Mouse (Mus musculus) midbrain, embryonic 15.5 days (tissue): ENCODE results near the gene Fam155a. TPM values are rescaled to one million over a fixed set of nuclear protein-coding genes. Genes with fewer than 3 reads are reported as not detected.

Experiments
- ATAC-seq: fragments of 200-750 bp; cut with Nextera tagmentation; replicated peaks from 2 replicates; pipeline ENCODE4 v1.8.0; 2017; ENCODE audit warnings: moderate TSS enrichment
- H3K27ac ChIP-seq: fragments of 300-500 bp; sonication (generic); 2 replicates; pipeline ENCODE4 v1.5.1; 2015; ENCODE audit warnings: mild to moderate bottlenecking, inconsistent platforms
- H3K27me3 ChIP-seq: fragments of 300-500 bp; sonication (generic); replicated peaks from 2 replicates; pipeline ENCODE4 v1.6.1; 2015; ENCODE audit warnings: inconsistent platforms
- H3K36me3 ChIP-seq: fragments of 300-500 bp; sonication (generic); replicated peaks from 2 replicates; pipeline ENCODE4 v1.6.1; 2015; ENCODE audit warnings: inconsistent platforms
- H3K4me1 ChIP-seq: fragments of 300-500 bp; sonication (generic); 2 replicates; pipeline ENCODE4 v1.6.1; 2015; ENCODE audit warnings: inconsistent platforms
- H3K4me2 ChIP-seq: fragments of 300-500 bp; sonication (generic); 2 replicates; pipeline ENCODE4 v1.6.1; 2015; ENCODE audit warnings: inconsistent platforms, mild to moderate bottlenecking, moderate library complexity
- H3K4me3 ChIP-seq: fragments of 300-500 bp; sonication (generic); 2 replicates; pipeline ENCODE4 v1.5.1; 2015; ENCODE audit warnings: mild to moderate bottlenecking, inconsistent platforms
- H3K9ac ChIP-seq: fragments of 300-500 bp; sonication (generic); 2 replicates; pipeline ENCODE4 v1.6.1; 2015; ENCODE audit warnings: mild to moderate bottlenecking, inconsistent platforms
- H3K9me3 ChIP-seq: fragments of 300-500 bp; sonication (generic); 2 replicates; pipeline ENCODE4 v1.6.1; 2016; ENCODE audit warnings: inconsistent platforms
- WGBS: fragments of 180-500 bp; shearing (Covaris S2); methylation state at CpG from one replicate; pipeline ENCODE4 v1.1.7; 2015; ENCODE audit warnings: mixed read lengths; 5-methylcytosine and 5-hydroxymethylcytosine counted together
- polyA plus RNA-seq: library from polyadenylated mRNA; unstranded; fragments of >200 nt; fragmentation: Nextera tagmentation; extraction: Ambion mirVana; gene quantifications from 2 replicates; pipeline ENCODE4 v1.2.1, GENCODE M21; 2015

Gene Fam155a
- polyA plus RNA-seq, 1 experiment from 2014 or later, result 32.8 TPM

DNA sequence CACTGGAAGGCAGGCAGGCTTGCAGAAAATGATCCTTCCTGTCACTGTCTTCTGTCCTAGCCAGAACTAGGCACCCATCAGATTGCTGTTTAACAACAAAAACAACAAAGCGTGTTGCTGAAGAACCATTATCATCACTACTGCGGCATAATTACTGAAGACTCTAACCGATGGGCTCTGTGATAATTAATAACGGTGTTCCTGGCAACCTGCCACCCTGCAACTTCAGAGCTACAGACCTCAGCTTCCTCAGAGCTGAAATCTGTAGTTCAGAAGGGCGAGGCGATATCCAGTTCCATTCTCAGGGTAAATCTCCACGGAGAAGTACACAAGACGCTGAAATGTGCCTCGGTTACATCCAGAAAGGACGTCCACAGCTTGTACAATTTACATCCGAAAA is 531.2 kb downstream of the Fam155a start:
- no peak for ATAC-seq
- Histone ChIP-seq H3K9ac (no peak overlapping the region), H3K36me3 (no peaks in the 10 kb centered on the region)

DNA sequence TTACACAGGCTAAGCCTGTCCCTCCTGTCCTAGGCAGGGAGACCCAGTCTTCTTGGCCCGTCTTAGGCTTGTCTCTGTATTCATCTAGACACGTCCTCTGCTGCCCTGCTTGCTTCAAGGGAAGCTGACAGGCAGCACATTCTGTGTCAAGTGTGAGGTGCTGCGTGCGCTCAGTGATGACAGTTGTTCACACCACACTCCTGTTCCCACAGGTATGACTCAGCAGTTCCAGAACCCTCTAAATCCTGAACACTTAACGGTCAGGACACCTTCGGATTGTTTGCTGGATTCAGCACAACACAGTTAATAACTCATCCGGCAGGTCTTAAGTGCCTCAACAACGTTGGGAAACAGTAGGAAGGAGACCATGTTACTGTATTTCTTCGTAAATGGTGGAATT is 532.0 kb downstream of the Fam155a start:
- H3K27ac ChIP-seq, result no peak overlapping the region
- H3K4me3 ChIP-seq, result no peak overlapping the region
- H3K36me3 ChIP-seq, result no peaks in the 10 kb centered on the region
- H3K9me3 ChIP-seq, result no peaks in the 10 kb centered on the region
- 82% methylated on average over 9 of the region's 9 CpGs for WGBS
- peaks cover 25% of the 10 kb centered on the region for H3K4me1 ChIP-seq
- ATAC-seq, result no peak; the same call in 1 of the 2 replicates
- no peak overlapping the region for H3K4me2 ChIP-seq
- no peak overlapping the region for H3K9ac ChIP-seq
- H3K27me3 ChIP-seq, result no peaks in the 10 kb centered on the region

More for the DNA sequence above, 531.2 kb downstream of the Fam155a start:
- H3K27ac ChIP-seq, result no peak overlapping the region
- 55% methylated on average over 11 of the region's 11 CpGs for WGBS
- H3K9me3 ChIP-seq, result no peaks in the 10 kb centered on the region
- no peak overlapping the region for H3K4me2 ChIP-seq
- H3K4me1 ChIP-seq, result peaks cover 25% of the 10 kb centered on the region
- no peak overlapping the region for H3K4me3 ChIP-seq
- no peaks in the 10 kb centered on the region for H3K27me3 ChIP-seq

DNA sequence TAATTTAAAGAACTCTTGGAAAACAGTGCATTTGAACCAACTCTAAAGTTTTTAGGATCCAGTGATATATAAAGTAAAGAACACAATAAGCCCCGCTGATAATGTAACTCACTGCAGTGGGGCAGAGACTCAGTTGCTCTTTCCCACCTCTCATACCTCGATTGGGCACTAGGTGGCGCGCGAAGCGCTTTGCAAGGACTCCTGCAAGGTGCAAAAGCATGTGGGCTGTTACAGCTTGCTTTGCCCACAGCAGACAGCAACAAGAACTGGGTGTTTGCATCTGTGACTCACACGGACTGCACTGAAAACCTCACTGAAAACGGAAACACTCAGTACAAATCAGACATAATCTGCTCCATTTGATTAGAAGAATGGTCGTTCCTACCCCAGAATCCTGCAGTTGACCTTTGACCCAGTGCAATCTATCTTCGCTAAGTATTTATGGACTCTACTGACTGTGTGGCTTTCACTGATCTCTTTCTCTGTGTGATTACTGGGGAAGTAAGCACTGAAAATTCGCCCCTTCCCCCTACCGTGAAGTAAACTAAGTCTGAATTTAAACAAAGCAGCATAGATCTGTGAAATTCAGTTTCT is 537.5 kb downstream of the Fam155a start:
- Histone ChIP-seq H3K27ac (0 out of 2 replicates have a peak overlapping the region, but pooled peaks have one; percentile 39), H3K9ac (no peak overlapping the region)
- WGBS, result 6% methylated on average over 12 of the region's 12 CpGs

DNA sequence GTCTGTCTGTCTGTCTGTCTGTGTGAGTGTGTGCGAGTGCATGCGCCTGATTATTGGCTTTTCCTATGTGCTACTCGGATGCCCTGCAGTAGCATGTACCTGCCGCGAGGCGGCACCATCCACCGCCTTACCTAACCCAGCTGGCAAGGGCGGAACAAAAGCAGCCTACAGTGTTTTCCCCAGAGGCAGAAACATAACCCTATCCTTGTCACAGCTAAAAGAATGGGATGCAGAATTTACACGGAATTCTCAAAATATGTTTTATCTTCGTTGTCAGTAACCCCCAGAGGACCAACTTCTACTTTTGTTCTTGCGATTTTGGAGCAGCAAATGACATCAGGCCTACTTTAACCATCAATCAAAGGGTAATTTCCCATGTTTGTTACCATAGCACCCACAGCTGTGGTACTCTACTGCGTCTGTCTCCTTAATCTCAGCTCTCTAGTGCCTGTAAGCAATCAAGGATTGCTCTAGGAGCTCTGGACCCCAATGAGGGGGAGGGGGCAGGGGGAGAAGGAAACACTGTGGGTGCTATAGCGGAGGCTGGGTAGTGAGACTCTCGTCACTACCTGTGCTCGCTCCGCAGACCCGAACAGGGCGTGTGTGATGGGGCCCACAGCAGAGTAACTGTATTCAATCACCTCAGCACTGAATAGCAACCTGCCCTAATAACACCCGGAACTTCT is 543.0 kb downstream of the Fam155a start:
- H3K27me3 ChIP-seq, result no peaks in the 10 kb centered on the region
- peak overlapping the region; percentile 75 for H3K27ac ChIP-seq
- ATAC-seq, result peak; percentile 86
- 34% methylated on average over 19 of the region's 19 CpGs for WGBS
- H3K9me3 ChIP-seq, result no peaks in the 10 kb centered on the region
- H3K4me1 ChIP-seq, result peaks cover 8% of the 10 kb centered on the region
- H3K36me3 ChIP-seq, result no peaks in the 10 kb centered on the region
- no peak overlapping the region for H3K9ac ChIP-seq
- H3K4me2 ChIP-seq, result no peak overlapping the region; the same call in 1 of the 2 replicates
- no peak overlapping the region for H3K4me3 ChIP-seq

More for the DNA sequence above, 537.5 kb downstream of the Fam155a start:
- Histone ChIP-seq H3K4me3 (no peak overlapping the region), H3K4me1 (peaks cover 10% of the 10 kb centered on the region), H3K4me2 (peak overlapping the region; percentile 24), H3K36me3 (no peaks in the 10 kb centered on the region), H3K9me3 (no peaks in the 10 kb centered on the region), H3K27me3 (no peaks in the 10 kb centered on the region)
- peak; percentile 85 for ATAC-seq

DNA sequence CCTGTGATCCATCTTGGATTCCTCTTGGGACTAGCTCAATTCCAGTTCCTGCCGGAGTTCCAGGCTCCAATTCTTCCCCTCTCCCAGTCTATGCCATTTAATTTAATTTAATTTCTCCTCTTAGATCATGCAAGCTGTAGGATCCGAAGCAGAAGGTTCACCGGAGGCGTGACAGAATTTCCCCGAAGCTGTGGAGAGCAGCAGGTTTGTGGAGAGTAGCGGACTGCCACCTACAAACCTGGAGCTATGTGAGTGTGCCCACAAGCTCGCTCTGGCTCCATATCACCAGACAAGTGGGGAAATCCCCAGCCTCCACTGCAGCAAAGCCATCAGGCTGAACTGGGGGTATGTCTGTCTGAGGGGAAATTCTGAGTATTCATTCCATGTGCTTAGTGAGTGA is 544.2 kb downstream of the Fam155a start:
- no peak overlapping the region for H3K9ac ChIP-seq
- no peaks in the 10 kb centered on the region for H3K27me3 ChIP-seq
- H3K4me2 ChIP-seq, result no peak overlapping the region
- no peak overlapping the region for H3K27ac ChIP-seq
- no peak overlapping the region for H3K4me3 ChIP-seq
- 89% methylated on average over 7 of the region's 7 CpGs for WGBS
- no peak for ATAC-seq
- peaks cover 8% of the 10 kb centered on the region for H3K4me1 ChIP-seq
- no peaks in the 10 kb centered on the region for H3K36me3 ChIP-seq
- no peaks in the 10 kb centered on the region for H3K9me3 ChIP-seq

DNA sequence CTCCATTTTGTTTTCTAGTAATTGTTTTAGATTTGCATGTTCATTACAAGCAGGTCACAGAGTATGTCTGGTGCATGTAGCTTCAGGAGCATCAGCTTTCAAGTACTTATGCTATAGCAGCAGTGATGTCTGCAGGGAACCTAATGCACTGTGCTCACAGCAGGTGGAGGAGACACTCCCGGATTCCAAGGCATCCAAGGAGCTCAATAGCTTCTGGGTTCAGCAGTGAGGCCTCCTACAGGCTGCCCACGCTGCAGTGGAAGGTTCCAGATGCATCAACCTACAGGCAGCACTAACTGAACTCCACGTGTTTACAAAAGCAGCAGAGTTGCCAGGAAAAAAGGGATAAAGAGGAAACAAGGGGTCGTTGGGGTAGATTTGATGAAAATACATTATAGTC is 559.2 kb downstream of the Fam155a start:
- no peaks in the 10 kb centered on the region for H3K9me3 ChIP-seq
- H3K4me2 ChIP-seq, result no peak overlapping the region

DNA sequence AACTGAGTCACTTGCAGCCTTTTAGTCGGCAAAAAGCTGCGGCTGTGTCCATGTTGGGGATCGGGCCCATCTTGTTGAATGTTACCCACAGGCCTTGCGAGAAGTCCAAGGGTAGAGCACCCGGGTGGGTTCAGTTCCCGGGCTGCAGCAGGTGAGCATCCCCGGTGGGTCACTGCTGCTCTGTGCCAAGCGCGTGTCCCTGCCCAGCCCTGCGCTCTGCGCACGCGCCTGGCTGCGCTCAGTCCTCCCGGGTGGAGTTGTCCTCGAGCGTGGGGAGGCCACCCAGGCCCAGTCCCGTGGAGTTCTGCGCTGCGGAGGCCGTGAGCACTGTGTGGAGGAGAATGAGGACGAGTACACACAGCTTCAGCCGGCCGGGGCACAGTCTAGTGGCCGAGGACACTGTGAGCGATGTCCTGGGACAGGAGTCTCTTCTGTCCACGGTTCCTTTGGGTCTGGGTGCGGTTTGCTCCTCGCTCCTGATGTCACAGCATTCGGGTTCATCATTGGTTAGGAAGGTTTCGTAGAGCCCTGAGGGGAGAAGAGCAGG is 563.4 kb downstream of the Fam155a start:
- 0 out of 2 replicates have a peak, but pooled peaks have one; percentile 39 for ATAC-seq
- WGBS, result 95% methylated on average over 31 of the region's 31 CpGs
- Histone ChIP-seq H3K36me3 (no peaks in the 10 kb centered on the region), H3K27me3 (no peaks in the 10 kb centered on the region), H3K4me3 (no peak overlapping the region), H3K9me3 (no peaks in the 10 kb centered on the region), H3K4me2 (no peak overlapping the region), H3K27ac (no peak overlapping the region), H3K4me1 (no peaks in the 10 kb centered on the region), H3K9ac (no peak overlapping the region)

More for the DNA sequence above, 559.2 kb downstream of the Fam155a start:
- H3K27ac ChIP-seq, result no peak overlapping the region
- H3K36me3 ChIP-seq, result no peaks in the 10 kb centered on the region
- no peak for ATAC-seq
- no peak overlapping the region for H3K9ac ChIP-seq
- no peaks in the 10 kb centered on the region for H3K27me3 ChIP-seq
- 73% methylated on average over 4 of the region's 4 CpGs for WGBS
- no peak overlapping the region for H3K4me3 ChIP-seq
- no peaks in the 10 kb centered on the region for H3K4me1 ChIP-seq

DNA sequence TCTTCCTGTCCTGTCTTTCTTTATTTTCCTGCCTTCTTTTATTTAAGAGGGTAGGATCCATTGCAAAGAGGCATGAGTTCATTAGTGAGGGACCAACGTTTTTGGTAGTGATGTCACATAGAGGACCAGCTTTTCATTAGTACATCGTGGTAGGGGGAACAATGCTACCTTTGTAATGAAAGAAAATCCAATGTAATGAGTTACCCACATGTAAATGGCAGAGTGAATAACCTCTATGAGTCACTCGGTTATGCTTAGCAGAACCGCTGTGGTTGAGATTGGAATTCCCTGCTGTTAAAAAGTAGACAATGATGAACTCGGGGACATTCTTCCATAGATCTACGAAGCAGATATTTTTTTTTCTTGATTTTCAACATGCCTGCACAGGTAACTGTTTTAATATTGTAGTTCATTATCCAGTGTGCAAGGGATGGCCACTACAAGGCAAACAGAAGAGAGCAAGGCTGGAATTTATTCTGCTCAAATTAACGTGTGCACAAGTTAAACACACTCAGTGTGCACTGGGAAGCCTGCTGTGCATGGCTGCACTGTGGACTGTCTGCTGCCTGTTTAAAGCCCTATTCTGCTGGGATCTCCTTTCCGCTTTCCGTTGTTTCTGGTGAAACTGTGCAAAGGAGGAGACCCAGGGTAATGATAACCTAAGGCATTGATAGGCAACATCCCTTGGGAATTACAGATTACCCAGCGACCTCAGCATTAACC is 566.5 kb downstream of the Fam155a start:
- Histone ChIP-seq H3K4me3 (no peak overlapping the region), H3K27ac (no peak overlapping the region), H3K9ac (no peak overlapping the region), H3K4me1 (no peaks in the 10 kb centered on the region), H3K27me3 (no peaks in the 10 kb centered on the region), H3K9me3 (no peaks in the 10 kb centered on the region), H3K36me3 (no peaks in the 10 kb centered on the region), H3K4me2 (no peak overlapping the region)
- WGBS, result 50% methylated on average over 10 of the region's 10 CpGs
- ATAC-seq, result no peak

DNA sequence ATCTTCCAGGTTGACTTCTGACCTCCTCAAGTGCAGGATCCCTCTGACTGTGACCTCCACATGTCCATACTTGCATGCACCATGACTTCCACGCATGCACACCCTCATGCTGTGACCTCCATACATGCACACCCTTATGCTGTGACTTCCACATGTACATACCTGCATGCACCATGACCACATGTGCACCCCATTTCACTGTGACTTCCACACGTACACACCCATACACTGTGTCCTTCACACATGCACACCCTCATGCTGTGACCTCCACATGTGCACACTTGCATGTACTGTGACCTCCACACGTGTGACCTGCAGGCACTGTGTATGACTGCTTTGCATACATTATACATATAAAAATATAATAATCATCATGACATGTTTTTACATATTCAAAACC is 570.9 kb downstream of the Fam155a start:
- no peak overlapping the region for H3K4me2 ChIP-seq
- H3K9ac ChIP-seq, result no peak overlapping the region
- H3K9me3 ChIP-seq, result no peaks in the 10 kb centered on the region
- peak; percentile 53 for ATAC-seq
- no peak overlapping the region for H3K4me3 ChIP-seq
- no peaks in the 10 kb centered on the region for H3K4me1 ChIP-seq
- H3K27me3 ChIP-seq, result no peaks in the 10 kb centered on the region
- H3K27ac ChIP-seq, result no peak overlapping the region
- no peaks in the 10 kb centered on the region for H3K36me3 ChIP-seq
- 84% methylated on average over 3 of the region's 3 CpGs for WGBS

DNA sequence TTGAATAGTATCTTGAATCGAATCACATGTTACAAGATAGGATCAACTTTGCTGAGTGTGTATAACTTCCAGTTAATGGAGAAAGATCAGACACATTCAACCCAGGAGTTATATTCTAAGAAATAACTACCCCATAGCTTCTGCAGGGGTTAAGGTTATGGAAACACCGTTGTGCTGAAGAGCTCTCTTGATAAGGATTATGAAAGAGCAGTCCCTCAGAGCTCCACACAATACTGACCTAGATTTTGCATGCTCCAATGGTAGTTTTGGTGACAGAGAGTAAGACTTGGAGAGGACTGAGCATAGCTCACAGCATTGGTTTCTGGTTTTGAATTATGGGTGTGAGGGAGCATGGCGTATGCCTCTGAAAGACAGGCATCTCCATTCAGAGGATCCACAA is 579.3 kb downstream of the Fam155a start:
- Histone ChIP-seq H3K27me3 (no peaks in the 10 kb centered on the region), H3K27ac (no peak overlapping the region), H3K9me3 (no peaks in the 10 kb centered on the region), H3K36me3 (no peaks in the 10 kb centered on the region), H3K4me3 (no peak overlapping the region), H3K4me1 (no peaks in the 10 kb centered on the region), H3K4me2 (no peak overlapping the region), H3K9ac (no peak overlapping the region)
- WGBS, result 87% methylated on average over 3 of the region's 3 CpGs
- no peak for ATAC-seq

DNA sequence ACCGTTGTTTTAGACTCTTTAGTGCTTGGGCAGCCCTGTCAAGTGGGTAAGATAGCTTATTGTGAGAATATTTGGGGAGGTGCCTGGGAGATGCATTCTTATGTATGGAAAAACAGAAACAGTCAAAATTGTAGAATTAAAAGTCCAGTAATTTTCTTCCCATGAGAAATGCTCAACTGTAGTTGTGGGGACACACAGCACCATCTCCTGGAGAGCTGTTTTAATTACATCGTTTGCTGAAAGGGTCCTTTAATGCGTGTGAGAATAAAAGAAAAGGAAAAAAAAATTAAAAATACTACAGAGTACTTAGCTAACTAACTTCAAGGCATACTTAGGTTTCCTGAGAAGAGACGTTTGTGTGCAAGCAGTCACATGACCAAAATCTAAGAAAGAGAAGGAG is 582.3 kb downstream of the Fam155a start:
- H3K27ac ChIP-seq, result no peak overlapping the region
- no peak for ATAC-seq
- no peaks in the 10 kb centered on the region for H3K27me3 ChIP-seq
- no peaks in the 10 kb centered on the region for H3K4me1 ChIP-seq
- no peak overlapping the region for H3K4me3 ChIP-seq
- no peak overlapping the region for H3K9ac ChIP-seq
- no peaks in the 10 kb centered on the region for H3K9me3 ChIP-seq
- no peak overlapping the region for H3K4me2 ChIP-seq
- 48% methylated on average over 4 of the region's 4 CpGs for WGBS
- H3K36me3 ChIP-seq, result no peaks in the 10 kb centered on the region

DNA sequence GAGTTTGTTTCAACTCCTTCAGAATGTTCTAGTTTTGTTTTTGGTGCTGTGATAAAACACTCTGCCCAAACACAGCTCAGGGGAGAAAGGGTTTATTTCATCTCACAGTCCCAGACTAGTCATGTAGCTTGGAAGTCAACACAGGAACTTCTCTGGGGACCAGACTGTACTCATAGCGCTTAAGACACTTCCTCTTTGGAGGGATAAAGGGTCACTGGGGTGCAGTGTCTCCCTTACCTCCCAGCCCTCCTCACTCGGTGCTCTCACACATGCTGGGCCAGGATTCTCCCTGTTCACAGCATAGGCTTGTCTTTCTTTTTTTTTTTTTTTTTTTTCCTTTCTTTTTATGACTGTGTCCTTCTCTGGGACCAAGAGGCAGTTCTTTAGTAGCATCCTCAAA is 585.8 kb downstream of the Fam155a start:
- no peak overlapping the region for H3K4me3 ChIP-seq
- no peaks in the 10 kb centered on the region for H3K4me1 ChIP-seq
- no peaks in the 10 kb centered on the region for H3K9me3 ChIP-seq
- 59% methylated on average over 2 of the region's 2 CpGs for WGBS
- no peak overlapping the region for H3K9ac ChIP-seq
- H3K4me2 ChIP-seq, result no peak overlapping the region
- no peak overlapping the region for H3K27ac ChIP-seq
- ATAC-seq, result no peak
- H3K36me3 ChIP-seq, result no peaks in the 10 kb centered on the region
- H3K27me3 ChIP-seq, result no peaks in the 10 kb centered on the region
